Mouse (Mus musculus) cerebellum, adult 18-20 months (tissue): Measurements from ENCODE around the gene Mapk14.
"Not testable (repeated sequence)": the region's sequence is repeated elsewhere in the genome, so short reads cannot be mapped to it uniquely, and the experiment has no call there.

Experiments
- DNase-seq, 2 experiments: peaks; one replicate each; pipeline ENCODE4 v3.0.0; 2021

Mapk14 gene

DNA sequence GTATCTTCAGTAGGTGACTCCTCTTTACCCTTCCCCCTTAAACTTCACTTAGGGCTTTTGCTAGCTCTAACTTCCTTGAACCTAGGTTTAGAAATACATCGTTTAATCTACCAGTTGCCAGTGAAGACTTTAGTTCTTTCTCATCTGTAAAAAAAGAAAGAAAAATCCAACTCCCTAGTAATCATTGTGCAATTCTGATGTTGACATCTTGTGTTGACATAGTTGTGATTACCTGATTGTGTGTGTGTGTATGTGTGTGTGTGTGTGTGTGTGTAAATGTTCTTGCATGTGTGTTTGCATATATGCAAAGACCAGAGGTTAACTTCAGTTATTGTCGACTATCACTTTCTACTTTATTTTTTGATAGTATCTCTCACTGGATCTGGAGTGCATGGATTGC, 7.5 kb downstream of the Mapk14 start:
- DNase-seq: no peak

DNA sequence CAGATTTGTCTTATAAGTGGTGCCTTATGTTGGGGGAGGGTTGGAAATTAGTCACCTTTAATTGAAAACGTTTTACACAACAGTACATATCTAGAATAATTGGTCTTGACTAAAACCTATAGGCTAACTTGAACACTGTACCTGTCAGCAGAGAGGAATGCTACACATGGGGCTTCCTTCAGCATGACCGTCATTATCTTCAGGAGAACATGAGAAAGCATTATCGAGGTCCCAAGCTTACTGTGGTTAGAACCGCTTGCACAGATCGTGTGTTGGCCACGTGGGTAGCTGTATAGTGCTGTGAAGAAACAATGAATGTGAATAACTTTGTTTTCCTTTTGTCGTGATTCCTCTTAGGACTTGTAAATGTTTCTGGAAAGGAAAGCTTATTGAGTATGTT, 8.7 kb downstream of the Mapk14 start:
- DNase-seq: no peak

DNA sequence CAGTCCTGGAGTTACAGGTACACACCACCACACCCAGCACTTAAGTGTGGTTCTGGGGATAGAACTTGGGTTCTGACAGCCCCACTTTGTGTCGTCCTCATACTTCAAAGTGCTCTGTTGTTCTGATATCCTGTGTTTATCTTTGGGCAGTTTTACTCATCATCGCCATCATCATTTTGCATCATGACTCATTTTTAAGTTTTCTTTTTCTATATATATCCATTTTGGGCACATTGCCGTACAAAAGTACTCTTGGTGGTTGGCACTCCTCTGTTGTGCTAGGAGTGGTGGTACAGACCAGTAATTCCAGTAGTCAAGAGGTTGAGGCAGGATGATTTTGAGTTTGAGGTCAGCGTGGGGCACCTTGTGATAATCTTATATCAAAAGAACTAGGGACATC, 10.0 kb downstream of the Mapk14 start:
- DNase-seq: no peak

DNA sequence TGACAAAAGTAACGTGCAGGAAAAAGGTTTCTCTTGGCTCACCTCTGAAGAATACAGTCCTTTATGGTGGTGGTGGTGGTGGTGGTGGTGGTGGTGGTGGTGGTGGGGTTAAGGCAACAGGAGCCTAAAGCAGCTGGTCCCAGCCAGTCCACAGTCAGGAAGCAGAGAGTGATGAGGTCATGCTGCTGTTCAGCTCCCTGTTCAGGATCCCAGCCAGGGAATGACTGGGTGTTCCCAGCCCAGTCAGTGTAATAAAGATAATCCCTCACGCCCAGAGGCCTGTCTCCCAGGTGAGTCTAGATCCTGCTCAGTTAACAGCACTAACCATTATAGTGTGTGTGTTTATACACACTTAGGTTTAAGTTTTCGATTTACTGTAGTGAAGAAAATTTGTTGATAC, 10.6 kb downstream of the Mapk14 start:
- DNase-seq: no peak

DNA sequence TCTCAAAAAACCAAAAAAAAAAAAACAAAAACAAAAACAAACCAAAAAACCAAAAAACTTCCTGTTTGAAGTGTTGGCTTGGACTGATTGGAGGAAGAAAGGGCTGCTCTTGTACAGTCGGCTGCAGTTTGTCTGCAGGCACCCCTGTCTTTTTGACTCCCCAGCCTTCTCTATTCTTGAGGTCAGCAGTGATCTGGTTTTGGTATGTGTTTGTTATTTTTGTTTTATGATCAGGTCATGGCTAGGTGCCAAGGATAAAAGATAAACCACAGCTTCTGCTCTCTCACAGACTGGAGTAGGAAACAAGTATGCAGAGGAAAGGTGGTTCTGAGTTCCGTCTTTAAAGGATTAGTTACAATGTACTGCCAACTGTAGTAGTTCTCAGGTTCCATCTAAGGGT, 11.5 kb downstream of the Mapk14 start:
- no peak for DNase-seq

DNA sequence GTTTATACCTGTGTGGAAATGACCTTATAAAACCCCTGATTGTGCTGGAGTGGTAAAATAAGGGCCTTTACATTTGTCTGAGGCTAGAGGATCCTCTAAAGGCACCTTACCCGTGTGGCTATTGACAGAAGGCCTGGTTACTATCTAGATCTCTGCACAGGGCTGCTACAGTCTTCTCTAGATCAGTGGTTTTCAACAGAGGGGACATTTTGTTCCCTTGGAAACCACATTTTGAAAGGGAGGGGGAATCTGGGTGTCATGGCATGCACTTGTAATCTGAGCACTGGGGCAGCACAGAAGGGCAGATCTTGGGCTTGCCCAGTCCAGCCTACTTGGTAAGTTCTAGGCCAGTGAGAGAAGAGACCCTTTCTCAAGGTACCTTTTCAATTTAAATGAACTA, 15.6 kb downstream of the Mapk14 start:
- DNase-seq: no peak

DNA sequence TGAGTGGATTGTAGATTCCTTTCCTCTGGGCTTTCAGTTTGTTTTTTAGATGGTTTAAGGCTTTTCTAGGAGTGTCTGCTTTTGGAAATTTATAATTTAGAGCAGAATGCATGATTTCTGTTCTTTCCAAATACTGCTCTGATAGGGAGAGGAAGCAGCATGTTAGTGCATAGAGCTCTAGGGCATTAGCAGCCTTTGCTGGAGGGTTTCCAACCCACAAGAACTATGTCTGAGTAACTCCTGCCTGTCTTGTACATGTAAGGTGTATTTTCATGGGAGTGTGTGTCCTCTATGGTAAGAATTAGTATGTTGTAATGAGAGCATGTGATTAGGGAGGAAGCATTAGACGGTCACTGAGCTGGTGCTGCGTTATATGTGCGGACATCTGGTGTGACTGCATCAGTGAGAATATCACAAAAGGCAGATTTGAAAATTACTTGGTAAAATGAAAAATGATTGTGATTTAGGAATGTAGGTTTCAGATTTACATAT, 16.1 kb downstream of the Mapk14 start:
- no peak for DNase-seq

DNA sequence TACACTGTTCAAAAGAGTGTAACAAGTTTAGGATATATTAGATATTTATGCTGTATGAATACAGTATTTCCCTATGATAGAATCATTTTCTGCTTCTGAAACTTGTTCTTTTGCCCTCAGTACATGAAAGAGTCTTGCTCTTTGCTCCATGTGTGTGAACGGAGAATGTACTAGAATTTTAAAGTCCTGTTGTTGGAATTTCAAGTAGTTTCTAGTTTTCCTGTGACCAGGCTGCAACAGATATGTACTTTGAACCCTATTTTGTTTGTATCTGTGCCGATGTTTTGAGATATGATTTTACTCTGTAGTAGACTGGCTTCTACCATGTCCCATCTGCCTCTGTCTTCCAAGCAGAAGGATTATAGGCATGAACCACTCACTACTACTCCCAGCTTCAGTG, 16.7 kb downstream of the Mapk14 start:
- no peak for DNase-seq

DNA sequence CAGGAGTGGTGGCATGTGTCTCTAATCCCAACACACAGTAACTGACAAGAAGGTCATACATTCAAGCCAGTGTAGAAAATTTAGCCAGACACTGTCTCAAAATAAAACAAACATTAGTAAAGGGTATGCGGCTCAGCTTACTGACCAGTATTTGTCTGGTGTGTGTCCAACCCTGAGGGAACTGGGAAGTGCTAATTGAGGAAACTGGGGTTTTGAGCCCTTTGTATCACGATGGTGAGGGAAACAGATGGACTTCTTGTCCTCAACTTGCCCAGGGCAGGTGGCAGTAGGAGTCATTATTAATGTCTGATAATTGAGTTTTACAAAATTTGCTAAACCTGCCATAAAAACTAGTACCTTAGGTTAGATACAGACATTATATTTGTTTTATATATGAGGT, 17.9 kb downstream of the Mapk14 start:
- no peak for DNase-seq

DNA sequence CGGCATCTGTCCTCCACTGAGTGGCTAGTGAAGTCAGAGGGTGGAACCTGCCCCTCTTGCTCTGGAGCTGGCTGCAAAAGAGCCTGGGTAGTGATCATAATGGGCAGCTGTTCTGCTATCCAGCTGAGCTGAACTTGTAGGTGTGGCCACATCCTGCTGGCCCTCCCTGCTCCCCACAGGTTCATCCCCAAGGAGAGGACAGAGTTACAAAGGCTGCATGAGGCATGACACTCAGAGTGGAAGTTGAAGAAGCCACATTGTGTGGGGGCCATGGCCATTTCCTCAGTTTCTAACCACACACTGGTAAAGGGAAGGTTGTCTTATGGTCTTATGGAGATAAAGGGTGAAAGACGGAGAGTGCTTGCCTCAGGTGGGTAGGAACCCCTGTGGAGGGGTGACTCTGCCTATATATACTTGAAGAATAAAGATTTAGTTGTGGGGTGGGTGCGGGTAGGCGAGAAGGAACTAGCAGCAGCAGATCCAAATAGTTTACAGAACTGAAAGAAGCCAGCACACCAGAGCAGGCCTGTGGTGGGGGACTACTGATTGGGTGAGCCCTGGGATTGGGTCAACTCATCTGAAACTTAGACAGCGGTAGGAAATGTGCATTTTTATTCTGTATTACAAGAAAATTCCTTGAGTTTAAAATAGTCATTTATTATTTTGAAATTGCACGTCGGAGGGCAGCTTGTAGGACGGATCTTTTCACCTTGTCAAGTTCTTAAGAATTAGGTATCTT, 18.6 kb downstream of the Mapk14 start:
- no peak for DNase-seq

DNA sequence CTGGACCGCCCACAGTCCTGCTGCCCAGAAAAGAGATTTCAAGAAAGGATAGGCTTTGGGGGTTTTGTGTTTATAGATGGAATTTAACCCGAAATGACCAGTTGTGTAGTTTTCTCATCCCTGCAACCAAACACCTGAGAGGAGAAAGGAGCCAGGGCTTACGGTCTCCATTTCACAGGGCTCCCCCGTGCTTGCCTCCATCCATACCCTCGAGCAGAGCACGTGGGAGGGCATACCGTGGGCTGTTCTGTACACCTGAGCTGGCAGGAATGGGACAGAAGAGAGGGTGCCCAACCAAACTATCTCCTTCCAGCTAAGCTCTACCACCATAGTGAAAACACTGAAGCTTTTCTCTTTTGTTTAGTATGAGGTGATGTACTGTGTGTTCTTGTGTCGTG, 19.2 kb downstream of the Mapk14 start:
- DNase-seq: no peak

DNA sequence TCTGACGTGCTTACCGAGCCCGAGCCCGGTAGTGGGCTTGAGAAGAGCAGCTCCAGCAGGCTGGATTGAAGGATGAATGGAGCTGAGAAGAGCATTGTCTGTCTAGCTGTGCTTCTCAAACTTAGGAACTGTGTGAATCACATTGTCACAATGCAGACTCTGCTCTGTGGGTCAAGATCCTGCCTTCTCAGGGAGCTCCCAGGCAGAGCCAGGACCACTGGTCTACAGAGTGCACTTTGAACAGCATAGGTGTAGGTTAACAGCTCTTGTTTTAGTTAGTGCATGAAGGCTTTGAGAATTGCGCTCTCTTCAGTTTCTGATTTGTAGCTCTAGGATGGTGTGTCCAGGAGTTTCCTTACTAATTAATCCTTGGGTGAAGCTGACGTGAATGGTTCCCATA, 20.1 kb downstream of the Mapk14 start:
- DNase-seq: no peak

DNA sequence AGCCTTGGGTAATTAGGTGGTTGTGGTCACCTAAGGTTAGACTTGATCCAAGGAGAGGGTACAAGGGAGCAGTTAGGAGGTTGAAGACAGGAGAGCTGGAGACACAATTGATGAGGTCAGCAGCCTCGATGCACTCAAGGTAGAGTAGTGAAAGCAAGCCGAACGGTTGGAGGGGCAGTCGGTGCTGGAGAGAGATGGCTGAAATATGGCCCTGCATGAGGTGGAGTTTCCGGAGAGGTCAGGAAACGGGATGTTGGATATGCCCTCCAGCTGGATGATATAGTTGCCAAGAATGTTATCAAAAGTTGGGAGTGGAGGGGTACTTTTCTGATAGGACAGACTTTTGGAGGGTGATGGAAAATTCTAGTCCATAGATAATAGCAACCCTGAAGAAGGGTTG, 21.2 kb downstream of the Mapk14 start:
- DNase-seq: no peak

DNA sequence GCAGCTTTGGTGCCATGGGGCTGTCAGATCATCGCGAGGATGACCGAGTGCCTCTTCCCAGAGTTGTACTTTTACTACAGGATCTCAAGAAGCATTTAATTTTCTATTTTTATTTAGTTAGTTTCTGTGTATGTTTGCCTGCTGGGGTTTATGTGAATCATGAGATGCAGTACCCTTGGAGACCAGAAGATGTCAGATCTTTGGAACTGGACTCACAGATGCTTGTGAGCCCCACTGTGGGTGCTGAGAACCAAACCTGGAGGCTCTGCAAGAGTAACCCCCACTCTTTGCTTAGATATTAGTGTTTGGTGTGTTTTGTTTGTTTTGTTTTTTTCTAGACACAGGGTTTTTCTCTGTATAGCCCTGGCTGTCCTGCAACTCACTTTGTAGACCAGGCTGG, 22.9 kb downstream of the Mapk14 start:
- DNase-seq: no peak

DNA sequence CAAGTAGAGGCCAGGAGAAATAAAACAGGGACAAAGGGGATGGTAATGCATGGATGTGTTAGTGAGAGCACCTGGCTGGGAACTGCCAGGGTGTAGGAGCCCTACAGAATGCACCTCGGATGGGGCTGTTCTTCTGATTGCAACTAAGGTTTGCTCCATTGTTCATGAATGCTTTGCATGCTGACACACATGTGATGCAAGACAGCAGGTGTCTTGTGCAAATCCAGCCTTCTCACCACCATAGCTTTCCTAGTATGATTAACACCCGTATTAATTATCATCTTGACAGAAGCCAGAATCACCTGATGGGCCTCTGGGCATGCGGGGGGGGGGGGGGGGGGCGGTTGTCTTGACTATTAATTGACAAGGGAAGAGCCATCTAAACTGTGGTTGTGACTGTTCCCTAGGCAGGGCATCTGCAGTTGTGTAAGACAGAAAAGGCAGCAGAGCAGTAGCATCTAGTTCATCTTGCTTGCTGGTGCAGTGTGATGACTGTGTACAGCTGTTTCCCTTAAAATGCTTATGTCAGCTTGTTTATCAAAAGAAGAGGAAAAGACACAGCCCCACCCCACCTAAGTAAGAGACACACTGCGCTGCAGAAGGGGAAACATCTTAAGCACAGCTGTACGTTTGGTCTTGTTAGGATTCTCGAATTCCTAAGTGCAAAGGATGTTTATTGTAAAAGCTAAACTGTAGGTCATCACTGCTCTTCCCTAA, 24.9 kb downstream of the Mapk14 start:
- DNase-seq: no peak

DNA sequence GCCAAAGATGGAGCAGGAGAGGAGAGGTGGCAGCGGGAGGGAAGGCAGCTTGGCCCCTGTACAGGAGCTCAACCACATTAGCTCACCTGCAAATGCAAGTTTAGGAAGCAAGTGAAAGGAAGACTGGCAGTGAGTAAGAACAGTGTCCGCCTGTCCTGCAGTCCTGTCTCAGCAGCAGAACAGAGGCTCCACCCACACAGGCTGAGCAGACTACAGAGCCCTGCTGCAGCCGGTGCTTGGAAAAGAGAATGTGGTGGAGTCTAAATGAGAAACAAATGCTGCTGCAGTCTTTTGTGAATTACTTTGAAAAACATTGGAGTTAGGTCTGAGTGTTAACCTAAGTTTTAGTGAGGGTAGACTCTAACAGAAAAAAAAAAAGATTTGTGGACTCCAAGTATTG, 26.4 kb downstream of the Mapk14 start:
- no peak for DNase-seq

DNA sequence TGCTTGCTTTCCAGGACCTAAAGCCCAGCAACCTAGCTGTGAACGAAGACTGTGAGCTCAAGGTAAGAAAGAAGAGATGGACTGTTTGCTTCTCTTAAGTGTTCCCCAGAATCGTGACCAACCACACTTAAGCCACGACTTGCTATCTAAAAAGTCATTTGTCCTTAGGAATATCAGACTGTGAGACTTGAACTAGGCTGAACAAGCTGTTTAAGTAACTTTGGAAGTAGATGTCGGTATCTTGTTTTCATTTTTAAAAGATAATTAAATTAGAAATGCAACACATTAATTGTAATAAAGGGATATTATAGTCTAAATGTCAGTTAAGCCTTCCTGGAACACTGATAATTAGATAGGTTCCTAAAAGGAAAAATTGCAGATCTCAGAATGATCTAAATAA, 34.7 kb downstream of the Mapk14 start, which contains the start of gene AC170998.1:
Gene AC170998.1, plus strand, starts transcription at position 301 of the 400 bp plus-strand sequence.
- DNase-seq: no peak

DNA sequence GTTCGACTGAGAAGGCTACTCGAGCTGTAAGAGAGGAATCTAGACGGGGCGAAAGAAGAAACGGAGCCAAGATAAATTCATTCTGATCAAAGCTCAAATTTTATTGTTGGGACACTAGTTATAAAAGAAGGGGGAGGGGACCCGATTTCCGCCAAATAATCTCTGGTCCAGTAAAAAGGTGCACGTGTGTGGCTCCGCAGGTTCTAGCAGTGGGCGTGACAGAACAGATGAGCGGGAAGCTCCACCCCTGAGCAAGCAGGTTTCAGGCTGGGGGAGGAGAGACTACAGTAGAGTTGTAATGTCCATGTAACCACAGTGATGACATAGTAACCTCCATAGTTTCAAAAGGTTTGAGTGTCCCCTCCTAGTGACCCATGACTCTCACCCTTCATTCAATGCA, 36.4 kb downstream of the Mapk14 start:
- not testable (repeated sequence) for DNase-seq

DNA sequence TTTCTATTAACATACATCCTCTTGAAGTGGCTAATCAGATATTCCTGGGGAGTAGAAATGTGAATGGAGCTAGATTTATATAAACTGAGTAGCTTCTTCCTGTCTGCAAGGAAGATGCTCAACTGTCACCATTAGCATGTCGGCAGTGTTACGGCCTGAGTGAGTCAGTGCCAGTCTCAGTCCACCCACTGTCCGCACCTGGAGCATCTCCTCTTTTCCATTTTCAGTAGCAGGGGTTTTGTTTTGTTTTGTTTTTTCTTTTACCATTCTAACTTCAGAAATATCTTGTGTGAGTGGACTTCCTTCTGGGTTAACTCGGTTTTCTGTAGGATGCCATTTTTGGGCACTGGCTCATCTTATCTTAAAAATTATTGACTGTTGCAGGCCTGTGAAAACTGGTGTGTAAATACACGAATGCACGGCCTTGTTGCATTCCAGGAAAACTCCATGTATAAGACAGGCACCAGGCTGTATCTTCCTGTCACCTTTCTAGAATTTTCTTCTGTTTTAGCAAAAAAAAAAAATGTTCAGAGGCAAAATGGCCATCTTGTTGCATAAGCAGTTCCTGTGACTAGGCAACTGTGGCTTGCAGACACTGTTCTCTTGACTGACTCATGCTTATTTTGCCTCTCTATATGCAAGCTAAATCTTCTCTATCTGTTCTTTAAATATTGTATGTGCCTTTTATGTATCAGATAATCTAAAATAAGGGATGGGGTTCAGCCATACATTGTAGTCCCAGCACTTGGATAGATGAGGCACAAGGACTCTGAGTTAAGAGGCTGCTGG, 44.4 kb downstream of the Mapk14 start:
- no peak for DNase-seq

DNA sequence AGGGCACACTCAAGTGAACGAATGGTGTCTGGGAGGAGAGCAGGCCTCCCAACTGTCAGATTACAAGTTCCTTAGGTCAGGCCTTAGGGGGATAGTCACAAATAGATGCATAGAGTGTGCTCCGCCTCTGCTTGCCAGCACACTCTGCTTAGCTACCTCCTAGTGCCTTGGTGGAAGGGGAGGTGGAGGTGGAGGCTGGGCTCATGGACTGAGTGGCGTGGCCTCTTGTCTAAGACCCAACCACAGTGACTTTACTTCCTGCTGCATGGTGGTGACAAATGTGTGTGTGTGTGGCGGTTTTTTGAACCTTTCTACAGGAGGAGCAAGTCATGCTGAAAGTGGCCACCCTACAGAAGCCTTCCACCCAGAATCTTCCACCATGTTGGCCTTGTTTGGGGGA, 45.4 kb downstream of the Mapk14 start:
- DNase-seq: no peak

DNA sequence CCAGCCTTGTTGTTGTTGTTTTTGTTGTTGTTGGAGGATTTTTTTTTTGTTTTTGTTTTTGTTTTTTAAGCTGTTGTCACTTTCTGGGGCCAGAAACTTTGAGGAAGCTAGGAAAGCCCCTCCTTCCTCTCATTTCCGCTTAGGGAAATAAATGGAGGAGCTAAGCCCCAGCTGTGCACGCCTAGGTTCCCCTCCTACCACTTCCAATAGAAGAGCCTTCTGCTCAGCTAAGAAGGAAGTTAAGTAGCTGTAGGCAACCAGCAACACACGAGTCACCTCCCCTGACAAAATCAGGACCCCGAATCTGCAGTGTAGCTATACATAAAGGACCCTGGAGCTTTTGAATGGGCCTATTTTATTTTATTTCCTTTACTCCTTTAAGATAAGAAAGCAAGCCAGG, 46.8 kb downstream of the Mapk14 start:
- DNase-seq: no peak

DNA sequence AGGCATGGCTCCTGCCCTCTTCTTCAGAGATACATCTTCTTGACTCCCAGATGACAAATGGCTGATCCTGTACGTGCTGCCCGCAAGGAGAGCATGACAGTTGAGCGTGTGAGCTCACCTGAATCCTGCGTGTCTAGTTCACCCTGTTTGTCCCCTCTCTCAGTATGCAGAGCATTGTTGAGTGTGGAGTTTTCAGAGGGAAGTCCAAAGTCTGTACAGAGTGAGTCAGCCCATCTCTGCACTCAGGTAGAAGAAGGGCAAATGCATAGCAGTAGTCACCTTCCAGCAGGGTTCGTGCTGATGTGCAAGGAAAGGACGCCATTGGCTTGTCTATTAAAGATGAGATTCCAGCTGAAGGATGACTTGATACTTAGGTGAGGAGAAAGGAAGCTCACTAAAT, 48.1 kb downstream of the Mapk14 start:
- no peak for DNase-seq

DNA sequence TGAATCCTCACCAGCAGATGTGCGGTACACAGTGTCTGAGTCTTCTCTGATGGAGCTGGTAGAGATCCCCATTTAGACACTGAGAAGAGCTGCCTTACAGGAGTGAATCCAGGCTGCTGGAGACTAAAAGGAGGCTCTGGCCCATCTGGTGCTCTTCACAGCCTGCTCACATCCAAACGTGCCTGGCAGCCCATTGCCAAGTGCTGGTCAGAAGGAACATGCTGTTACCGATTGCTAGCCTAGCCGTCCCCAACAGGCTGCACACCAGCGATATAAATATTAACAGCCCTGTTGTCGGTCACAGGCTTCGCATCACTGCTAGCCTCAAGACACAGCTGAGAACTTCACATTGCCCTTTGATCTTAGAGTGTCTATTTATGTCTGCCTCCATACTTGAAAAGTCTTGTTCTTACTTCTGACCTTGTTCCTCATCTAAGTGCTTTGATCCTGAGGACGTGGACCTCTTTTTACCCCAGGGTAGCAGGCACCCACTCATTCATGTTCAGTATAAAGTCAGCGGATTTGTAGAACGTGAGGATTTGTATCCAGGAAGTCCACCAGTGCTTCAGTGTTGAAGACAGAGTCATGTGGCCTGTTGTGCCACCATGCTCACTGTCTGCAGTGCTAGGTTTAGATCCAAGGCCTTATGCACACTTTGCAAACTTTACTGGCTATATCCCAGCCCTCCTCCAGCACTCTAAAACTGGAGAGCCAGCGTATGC, 52.2 kb downstream of the Mapk14 start:
- DNase-seq: peak; percentile 51 to 72
